Mouse (Mus musculus): ENCODE results near the gene Ube2d2b.

DNA sequence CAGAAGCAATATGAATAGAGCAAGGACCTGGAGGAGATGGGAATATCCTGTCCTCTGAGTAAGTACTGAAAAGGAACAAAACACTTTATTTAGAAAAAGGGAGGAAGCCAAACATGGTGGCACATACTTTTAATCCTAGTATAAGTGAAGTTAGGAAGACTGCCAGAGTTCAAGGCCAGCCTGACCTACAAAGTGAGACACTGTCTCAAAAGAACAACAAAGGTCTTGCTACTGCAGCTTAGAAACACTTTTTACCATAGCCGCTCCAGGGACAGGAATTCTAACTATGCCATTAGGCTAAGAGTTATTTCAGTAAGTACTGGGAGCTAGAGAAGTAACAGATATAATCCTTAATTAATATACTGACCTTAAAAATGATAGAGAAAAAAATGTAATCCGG lies 15.2 kb upstream of the Ube2d2b start:
- TF ChIP-seq CTCF (IDR thresholded peaks at IDR 0.05) (no peak), POLR2A (IDR thresholded peaks at IDR 0.05; ENCODE audit: insufficient read depth, low read depth, low read length) (no peak)
